Mouse (Mus musculus): Measurements from ENCODE around the gene Mrfap1.

Mrfap1 gene

GRCm38 (mm10) chr5:36810634-36811033, 14.1 kb upstream of the Mrfap1 start:
- no peak for TF ChIP-seq GATA4 (IDR thresholded peaks at IDR 0.05; ENCODE audit: insufficient replicate concordance, low read length)

GRCm38 (mm10) chr5:36809123-36809522, 12.6 kb upstream of the Mrfap1 start:
- no peak for TF ChIP-seq GATA4 (IDR thresholded peaks at IDR 0.05; ENCODE audit: insufficient replicate concordance, low read length)

- no peak for TF ChIP-seq GATA4 (IDR thresholded peaks at IDR 0.05; ENCODE audit: insufficient replicate concordance, low read length)
Measured at GRCm38 (mm10) chr5:36807106-36807505, 10.5 kb upstream of the Mrfap1 start.

- no peak for TF ChIP-seq GATA4 (IDR thresholded peaks at IDR 0.05; ENCODE audit: insufficient replicate concordance, low read length)
Measured at GRCm38 (mm10) chr5:36797291-36797690, 719 bp upstream of the Mrfap1 start.

DNA sequence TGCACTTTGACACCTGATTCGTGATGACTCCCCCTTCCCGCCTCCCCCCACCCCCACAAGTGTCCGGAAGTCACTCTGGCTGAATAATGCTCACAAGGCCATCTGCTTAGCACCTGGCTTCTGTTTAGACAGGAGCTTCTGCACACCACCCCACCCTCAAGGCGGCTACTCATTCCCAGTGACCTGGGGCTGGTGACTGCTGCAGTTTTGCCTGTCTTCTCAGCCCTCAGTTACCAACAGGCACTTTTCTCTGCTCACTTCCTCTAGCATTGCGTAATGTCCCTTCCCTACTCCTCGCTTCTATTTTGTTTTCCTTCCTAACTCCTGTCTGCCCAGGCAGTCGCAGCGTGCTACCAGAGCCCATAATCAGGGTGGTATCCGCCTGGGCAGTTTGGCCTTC, 4.7 kb downstream of the Mrfap1 start:
- no peak for TF ChIP-seq GATA4 (IDR thresholded peaks at IDR 0.05; ENCODE audit: insufficient replicate concordance, low read length)

GRCm38 (mm10) chr5:36786052-36786451, 10.5 kb downstream of the Mrfap1 start:
- TF ChIP-seq GATA4 (IDR thresholded peaks at IDR 0.05; ENCODE audit: insufficient replicate concordance, low read length): no peak

GRCm38 (mm10) chr5:36779512-36779911, 17.1 kb downstream of the Mrfap1 start:
- no peak for TF ChIP-seq GATA4 (IDR thresholded peaks at IDR 0.05; ENCODE audit: insufficient replicate concordance, low read length)

DNA sequence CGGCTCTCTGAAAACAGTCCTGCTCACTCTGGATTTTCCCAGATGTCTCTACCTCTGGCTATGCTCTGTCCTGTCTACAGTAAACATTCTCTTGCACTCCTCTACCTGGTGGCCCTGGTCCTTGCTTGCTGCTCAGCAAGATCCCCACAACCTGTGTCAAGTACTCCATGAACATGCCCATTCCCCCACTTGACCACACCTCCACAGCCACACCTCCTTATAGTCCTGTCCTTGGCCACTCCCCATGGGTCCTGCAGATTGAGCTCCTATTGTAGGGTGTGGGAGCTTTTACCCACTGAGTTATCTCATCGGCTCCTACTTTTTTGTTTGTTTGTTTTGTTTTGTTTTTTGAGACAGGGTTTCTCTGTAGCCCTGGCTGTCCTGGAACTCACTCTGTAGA, 17.7 kb downstream of the Mrfap1 start:
- no peak for TF ChIP-seq GATA4 (IDR thresholded peaks at IDR 0.05; ENCODE audit: insufficient replicate concordance, low read length)

- no peak for TF ChIP-seq GATA4 (IDR thresholded peaks at IDR 0.05; ENCODE audit: insufficient replicate concordance, low read length)
Measured at GRCm38 (mm10) chr5:36777186-36777585, 19.4 kb downstream of the Mrfap1 start.

GRCm38 (mm10) chr5:36776021-36776575, 20.5 kb downstream of the Mrfap1 start:
- TF ChIP-seq GATA4 (IDR thresholded peaks at IDR 0.05; ENCODE audit: insufficient replicate concordance, low read length): no peak

- TF ChIP-seq GATA4 (IDR thresholded peaks at IDR 0.05; ENCODE audit: insufficient replicate concordance, low read length): no peak
Measured at GRCm38 (mm10) chr5:36775317-36775716, 21.3 kb downstream of the Mrfap1 start.

- no peak for TF ChIP-seq GATA4 (IDR thresholded peaks at IDR 0.05; ENCODE audit: insufficient replicate concordance, low read length)
Measured at GRCm38 (mm10) chr5:36772586-36772985, 24.0 kb downstream of the Mrfap1 start.

DNA sequence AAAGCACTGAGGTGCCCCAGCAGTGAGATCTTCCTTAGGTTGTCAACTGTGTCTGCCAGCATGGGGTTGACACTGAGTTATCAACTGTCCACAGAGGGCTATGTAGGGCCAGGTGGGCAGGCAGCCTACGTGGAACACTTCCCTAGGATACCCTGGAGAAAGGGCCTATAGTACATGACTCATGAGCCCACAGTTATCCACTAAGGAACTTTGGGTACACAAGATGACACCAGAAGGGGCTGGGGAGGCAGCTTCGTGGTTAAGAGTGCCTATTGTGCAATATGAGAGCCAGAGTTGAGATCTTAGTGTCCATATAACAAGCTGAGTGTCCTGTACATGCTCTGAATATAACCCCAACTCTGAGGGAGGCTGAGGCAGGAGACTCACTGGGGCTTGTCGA, 27.0 kb downstream of the Mrfap1 start:
- no peak for TF ChIP-seq GATA4 (IDR thresholded peaks at IDR 0.05; ENCODE audit: insufficient replicate concordance, low read length)

DNA sequence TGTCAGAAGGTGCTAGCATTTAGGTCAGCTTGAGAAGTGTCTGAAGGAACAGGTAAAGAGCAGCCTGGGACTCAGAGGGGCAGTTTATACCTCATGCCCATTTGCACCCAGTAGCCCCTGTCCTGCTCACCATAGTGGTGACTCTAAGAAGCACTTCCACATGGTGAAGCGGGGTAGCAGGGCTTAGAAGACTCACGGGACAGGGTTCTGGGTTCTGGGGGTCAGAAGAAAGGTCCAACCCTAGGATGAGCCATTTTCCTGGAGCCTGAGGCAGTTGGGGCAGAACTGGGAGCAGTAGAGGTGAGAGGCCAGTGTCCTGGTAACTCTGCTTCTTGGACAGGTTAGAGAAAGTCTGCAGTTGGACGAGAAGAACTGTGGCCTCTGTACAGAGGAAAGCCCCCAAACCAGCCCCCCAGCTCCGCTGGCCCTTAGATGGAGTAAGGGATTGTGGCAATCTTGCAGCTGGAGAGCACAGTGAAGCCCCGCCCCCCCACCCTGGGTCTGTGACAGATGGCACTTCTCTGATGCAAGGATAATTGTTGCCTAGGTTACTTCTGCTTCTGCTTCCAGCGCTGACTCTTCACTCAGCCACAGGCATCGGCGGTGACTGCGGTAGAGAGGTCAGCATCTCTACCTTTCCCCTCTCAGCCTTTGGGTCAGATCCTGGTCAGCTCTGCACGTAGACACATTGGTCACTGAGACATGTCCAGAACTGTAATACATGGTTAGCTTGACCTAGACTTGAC, 29.4 kb downstream of the Mrfap1 start:
- TF ChIP-seq GATA4 (IDR thresholded peaks at IDR 0.05; ENCODE audit: insufficient replicate concordance, low read length): no peak

DNA sequence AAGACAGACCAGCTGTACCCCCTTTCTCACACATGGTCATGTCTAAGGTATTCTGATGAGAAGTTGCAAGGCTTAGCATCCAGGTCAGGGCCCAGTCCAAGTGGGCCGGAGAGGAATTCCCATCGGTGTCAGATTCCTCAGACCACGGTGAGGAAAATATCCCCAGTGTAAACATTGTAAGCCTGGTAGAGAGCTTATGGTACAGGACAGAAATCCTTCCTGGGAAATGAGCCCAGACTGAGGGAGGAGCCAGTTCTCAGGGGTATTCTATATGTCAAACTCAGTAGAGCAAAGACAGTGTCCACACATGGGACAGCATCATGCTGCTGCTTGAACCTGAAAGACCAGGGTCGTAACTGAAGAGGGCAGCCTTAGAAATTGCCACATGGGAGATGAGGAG, 36.7 kb downstream of the Mrfap1 start:
- TF ChIP-seq GATA4 (IDR thresholded peaks at IDR 0.05; ENCODE audit: insufficient replicate concordance, low read length): no peak

DNA sequence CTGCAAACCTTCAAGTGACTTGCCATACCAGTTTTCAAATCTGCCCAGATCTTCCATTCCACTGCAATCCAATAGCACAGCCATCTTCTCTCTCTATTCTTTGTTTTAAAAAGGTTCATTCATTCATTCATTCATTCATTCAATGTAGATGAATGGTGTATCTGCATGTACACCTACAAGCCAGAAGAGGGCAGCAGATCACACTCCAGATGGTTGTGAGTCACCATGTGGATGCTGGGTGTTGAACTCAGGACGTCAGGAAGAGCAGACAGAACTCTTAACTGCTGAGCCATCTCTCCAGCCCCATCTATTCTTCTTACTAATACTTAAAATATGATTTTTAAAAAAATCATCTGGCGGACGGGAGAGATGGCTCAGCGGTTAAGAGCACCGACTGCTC, 39.5 kb downstream of the Mrfap1 start:
- TF ChIP-seq GATA4 (IDR thresholded peaks at IDR 0.05; ENCODE audit: insufficient replicate concordance, low read length): no peak

Data from liver, adult (tissue).